Mouse (Mus musculus): ENCODE data around the gene Rrbp1. TPM values are rescaled to one million over a fixed set of nuclear protein-coding genes. Genes with fewer than 3 reads are reported as not detected.

Rrbp1 gene
- total RNA-seq, 2 experiments from 2014 or later = 191 to 209 TPM

- no peak for DNase-seq
Measured at GRCm38 (mm10) chr2:143955004-143955403, 56.1 kb downstream of the Rrbp1 start.

DNA sequence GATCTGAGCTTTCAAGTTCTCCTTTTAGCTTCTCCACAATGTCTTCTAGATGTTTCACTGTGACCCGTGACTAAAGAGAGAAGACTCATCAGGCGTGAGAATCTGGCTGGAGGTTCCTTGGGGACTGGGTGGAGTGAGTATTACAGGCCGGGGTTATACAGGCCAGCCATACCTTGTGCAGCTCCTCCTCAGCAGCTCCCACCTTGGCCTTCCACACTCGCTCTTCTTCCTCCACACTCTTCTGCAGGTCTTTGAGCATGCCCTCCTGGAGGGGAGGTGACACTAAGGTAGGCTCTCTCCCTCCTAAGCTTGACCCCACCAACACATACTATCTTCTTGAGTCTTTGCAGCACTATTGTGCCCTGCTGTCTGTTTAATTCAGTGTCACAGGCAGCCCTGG, 57.1 kb downstream of the Rrbp1 start:
- DNase-seq = no peak

DNA sequence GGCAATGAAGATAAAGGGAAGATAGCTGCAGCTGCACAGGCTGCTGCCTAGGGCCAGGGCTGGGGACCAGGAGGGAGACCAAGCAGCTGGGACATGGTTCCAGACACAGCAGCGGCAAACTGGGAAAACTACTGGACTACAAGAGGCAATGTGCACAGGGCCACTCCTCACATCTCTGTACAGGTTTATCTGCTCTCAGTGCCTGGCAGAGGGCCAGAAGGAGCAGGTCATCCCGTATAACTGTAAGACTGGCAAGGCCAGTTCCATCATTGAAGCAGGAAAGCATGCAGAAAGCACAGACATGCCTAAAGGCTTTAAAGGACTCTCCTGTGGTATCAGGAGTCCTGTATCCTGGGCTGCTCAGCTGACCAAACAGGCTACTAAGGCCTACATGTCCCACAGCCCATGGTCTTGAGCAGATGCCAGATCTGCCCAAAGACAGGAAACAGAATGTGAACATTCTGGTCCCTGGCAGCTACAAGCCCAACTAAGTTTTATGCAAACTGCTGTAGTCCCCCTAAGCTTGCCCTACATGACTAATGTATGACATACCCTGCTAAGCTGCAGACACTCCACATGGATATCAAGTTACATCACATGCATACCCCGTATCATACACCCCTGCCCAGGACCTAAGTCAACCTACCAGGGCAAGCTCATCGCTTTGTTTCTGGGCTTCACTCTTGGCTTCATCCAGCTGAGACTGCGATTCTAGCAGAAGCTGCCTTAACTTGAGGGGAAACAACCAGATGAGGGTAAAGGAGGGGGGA, 59.3 kb downstream of the Rrbp1 start:
- peak; percentile 44 to 59 for DNase-seq

DNA sequence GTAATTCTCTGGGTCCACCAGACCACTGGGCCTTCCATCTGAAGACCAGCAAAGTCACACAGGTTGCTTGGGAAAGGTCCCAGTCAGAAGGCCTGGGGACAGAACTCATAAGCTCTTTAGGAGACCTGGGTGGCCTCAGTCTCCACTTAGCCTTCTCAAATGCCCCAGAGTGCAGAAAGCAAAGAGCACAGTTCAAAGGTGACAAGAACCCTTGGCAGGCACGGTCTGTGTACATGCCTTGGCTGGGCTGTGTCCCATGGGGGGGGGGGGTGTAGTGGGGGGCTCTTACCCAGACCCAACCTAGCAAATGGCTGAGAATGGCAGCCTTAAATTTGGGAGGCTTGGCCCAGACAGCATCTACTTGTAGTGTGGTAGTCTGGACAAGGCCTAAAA, 60.0 kb downstream of the Rrbp1 start:
- no peak for DNase-seq

DNA sequence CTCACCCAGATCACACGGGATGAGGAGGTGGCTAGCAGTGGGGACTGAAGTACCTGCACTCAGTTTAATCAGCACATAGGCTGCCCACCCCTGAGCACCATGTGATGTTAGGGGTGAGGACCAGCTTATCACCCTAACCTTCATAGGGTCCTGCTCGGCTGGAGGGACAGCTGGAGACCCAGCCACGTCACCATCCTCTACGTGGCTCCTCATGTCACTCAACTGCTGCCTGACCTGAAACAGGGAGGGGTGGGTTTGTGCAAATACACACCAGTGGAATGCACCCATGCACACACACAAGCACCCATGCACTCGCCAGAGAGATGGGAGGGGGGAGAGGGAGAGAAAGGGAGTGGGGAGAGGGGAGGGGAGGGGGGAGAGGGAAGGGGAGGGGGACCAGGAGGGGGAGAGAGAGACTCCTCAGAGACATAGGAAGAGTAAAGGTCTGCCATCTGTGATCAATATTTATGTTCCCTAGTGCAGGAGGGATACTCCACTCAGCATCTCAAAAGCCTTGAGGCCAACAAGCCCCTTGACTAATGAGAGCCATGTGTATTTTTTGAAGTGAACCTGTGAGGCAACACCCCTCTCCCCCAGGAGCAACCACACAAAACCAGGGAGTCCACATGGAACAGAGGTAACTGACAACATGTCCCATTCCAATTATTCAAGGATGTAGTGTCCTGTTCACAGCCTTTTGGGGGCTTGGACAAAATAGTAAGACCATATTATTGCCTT, 60.6 kb downstream of the Rrbp1 start:
- DNase-seq = no peak

DNA sequence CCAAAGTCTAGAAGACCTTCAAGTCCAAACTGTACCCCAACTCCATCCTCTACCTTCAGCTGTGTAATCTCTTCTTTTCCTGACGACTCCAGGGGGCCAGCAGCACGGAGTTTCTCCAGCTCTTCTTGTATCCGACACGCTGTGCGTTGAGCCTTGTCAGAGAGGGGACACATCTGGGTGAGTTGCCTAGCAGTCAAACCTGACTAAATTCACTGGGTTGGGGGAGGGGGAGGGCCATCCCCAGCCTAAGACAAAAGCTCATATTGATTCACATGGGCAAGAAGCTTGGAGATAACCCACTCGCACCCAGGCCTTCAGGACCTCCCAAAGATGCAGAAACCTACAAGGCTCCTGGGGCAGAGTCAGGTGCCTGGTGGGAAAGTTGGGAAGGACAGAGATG, 61.8 kb downstream of the Rrbp1 start:
- no peak for DNase-seq

DNA sequence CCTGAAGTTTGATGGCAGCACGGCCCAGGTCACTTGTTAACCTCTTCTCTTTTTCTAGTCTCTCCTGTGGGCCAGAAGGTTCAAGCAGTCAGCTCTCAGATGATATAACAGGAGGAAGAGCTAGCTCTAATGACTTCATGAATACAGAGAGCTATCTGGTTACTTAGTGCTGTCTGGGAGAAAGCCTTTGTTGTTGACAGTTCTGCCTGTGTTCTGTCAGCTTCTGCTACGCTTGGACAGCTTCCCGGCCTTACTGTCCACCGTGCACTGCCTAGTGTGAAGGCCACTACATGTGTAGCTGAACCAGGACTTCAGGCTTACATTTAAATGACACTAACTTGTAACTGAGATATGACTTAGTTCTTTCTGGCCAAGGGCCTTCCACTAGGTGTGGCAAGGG, 62.6 kb downstream of the Rrbp1 start:
- DNase-seq = no peak

- DNase-seq = no peak
Measured at GRCm38 (mm10) chr2:143947981-143948380, 63.1 kb downstream of the Rrbp1 start.

GRCm38 (mm10) chr2:143946399-143946798, 64.7 kb downstream of the Rrbp1 start:
- DNase-seq = no peak

- peak; percentile 55 to 64 for DNase-seq
Measured at GRCm38 (mm10) chr2:143945466-143946075, 65.5 kb downstream of the Rrbp1 start.

DNA sequence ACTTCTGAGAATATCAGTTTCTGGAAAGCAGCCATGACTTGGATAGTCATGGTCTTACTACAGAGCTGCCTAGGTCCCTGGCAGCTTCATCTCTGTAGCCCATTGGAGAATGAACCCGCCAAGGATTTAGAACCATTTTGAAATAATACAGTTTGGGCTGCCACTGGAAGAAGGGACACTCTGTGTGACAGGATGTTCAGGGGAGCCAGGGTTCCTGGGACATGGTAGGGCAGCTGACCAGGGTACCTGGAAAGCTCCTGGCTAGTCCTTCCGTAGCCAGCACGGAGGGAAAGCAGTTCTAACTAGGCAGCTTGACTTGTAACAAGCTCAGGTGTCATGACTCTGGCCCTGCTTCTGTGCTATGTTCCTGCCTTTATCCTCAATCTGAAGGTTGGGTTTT, 66.3 kb downstream of the Rrbp1 start:
- DNase-seq = no peak

DNA sequence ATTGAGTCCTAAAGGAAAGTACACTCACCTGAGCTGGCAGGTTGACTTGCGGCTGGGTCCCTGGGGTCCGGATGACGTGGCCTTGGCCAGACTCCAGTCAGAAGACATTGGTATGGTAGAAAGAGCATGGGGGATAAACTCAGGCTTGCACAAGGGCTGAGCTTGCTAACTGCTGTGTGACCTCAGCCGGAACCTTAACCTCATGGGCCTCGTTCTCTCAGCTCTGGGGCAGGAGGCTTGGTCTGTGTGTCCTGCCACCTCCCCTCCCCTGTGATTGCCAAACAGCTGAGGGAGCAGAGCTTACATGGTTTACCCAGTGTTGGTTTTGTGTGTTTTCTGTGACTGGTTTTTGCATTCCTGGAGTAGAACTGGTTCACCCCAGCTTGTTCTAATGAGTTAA, 70.7 kb downstream of the Rrbp1 start:
- peak in 1 of 2 experiments; percentile 18 for DNase-seq

GRCm38 (mm10) chr2:143937861-143938260, 73.2 kb downstream of the Rrbp1 start:
- no peak for DNase-seq

GRCm38 (mm10) chr2:143934439-143934838, 76.6 kb downstream of the Rrbp1 start:
- no peak for DNase-seq

GRCm38 (mm10) chr2:143933516-143933915, 77.5 kb downstream of the Rrbp1 start:
- DNase-seq = no peak

- DNase-seq = no peak
Measured at GRCm38 (mm10) chr2:143932340-143932873, 78.7 kb downstream of the Rrbp1 start.

GRCm38 (mm10) chr2:143929607-143930311, 81.3 kb downstream of the Rrbp1 start:
- DNase-seq = no peak

DNA sequence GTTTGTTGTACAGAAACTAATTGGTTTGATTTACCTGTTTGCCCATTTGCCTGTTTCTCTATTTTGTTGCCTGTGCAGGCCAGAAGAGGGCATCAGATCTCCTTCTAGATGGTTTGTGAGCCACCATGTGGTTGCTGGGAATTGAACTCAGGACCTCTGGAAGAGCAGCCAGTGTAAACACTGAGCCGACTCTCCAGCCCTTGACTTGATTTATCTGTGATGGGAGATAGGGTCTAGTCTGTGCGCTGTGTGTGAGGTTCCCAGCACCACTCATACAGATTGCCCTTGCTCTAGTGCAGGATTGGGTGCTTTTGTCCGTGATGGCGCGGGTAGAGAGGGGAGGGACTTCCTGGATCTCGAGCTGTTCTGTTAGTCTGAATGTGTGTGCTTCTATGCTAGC, 85.2 kb downstream of the Rrbp1 start:
- no peak for DNase-seq

DNA sequence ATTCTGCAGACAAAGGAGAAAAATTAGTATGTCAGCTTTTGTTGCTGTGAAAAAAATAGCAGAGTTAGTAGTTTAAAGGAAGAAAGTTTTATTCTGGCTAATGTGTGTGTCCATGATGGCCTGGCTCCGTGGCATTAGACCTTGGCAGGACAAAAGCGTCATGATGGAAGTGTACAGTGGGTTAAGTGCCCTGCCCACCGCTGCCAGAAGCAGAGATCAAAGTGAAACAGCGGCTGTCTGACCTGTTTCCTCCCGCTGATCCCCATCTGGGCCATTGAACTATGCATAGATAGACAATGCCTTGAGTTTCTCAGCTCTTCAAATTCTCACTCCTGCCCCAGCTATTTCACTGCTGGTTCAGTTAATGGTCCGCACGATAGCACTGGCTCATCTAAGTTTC, 87.0 kb downstream of the Rrbp1 start:
- DNase-seq = peak; percentile 53 to 58

- DNase-seq = no peak
Measured at GRCm38 (mm10) chr2:143918831-143919502, 92.1 kb downstream of the Rrbp1 start.

DNA sequence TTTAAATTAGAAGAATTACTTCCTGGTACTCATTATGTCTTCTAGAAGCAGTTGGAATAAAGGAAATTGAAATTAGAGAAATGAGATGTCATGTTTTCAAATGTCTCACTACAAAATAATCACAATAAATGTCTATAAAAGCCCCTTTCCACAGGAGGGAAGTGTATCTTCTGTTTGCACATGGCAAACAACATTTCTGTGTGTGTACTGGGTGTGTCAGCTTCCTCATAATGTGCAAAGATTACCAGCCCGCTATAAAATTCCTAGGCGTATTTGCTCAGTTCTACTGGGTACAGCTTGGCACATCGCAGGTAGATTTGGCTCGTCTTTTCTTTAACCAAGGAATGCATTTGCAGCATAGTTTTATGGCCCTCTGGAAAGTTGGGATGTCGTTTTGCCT, 93.4 kb downstream of the Rrbp1 start:
- no peak for DNase-seq

- DNase-seq = peak; percentile 24 to 37
Measured at GRCm38 (mm10) chr2:143916229-143916628, 94.8 kb downstream of the Rrbp1 start.
